Mouse (Mus musculus) MEL-GATA-1-ER (cell line): ENCODE measurements at regions not wholly inside any gene's neighbourhood (a gene's known extent, or its start where the extent isn't known, plus 50 kb on each side); places are given as distances from the start of the nearest gene placed in this dataset.

Experiments
- DNase-seq: peaks from one replicate; pipeline ENCODE4 v3.0.0-alpha.2; 2012; ENCODE audit warnings: low read depth; ENCODE audit errors: extremely low read depth

GRCm38 (mm10) chr3:57228400-57228799 is 73.4 kb downstream of the Tm4sf1 start:
- DNase-seq, result no peak

GRCm38 (mm10) chr3:57223773-57224172 is 78.0 kb downstream of the Tm4sf1 start:
- DNase-seq, result no peak

DNA sequence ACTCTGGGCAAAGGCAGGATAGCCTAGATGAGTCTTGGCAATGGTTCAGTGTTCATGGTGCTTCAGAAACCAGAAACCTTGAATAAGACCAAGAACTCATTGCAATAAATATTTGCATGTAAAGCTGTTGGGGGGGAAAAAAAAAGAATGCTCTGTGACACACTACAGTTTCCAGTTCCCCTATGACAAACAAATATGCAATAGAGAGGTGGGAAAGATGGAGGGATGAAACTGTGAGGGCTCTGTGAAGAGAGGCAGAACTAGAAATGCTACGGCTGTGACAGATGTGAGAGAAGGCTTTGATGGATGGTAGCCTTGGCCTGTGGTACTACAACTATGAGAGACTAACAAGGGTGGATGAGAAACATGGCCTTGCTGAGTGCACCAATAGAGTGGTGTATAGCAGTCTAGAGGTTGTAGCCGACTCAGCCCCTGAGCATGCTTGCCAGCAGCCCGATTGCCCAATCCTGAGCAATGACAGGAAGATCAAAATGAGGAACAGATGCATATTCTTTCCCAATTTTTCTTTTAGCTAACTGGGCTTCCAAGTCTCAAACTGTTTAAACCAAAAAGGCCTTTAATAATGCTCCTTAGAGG is 79.4 kb downstream of the Tm4sf1 start:
- DNase-seq, result no peak

DNA sequence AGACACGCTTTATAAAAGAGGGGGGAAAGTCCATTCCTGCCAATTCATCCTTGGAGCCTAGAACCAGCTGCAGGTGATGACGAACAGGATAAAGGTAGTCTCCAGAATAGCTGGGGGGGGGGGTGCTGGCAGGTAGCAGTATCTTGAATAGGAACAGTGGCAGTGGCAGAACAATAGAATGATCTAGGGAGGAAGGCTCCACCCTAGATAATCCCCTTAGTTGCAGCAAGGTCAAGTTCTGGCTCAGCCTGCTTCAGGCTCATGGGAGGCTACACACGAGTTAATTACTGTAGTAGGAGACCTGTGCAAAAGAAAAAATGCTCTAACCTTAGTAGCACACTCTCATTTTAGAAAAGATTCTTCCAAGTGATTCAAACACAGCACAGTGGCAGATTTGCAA is 83.4 kb downstream of the Tm4sf1 start:
- DNase-seq, result no peak

DNA sequence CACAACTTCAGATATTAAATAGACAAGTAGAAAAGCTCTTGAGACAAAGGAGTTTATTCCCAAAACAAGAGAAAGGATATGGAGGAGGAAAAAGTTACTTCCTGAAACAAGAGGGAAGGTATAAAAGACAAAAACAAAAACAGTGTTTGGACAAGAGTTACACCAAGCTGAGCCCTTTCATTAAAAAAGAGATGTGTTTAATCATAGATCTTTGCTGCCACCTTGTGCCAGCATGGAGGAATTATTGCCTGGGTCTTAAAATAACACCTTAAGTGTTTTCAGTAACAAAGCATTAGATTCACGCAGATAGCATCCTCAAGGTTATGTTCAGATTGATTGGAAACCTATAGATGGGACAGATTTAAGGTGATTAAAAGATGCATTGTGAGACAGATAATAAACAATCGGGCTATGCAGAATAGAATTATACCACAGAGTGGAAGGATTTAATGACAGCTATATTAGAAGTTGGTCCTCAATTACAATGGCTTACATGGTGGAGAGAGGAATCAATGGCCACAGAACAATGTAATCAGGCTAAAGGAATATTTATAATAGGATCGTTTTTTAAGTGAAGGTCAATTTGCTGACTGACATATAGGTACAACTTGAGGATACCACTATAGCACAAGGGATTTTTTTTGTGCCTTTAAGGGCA is 97.6 kb downstream of the Tm4sf1 start:
- DNase-seq, result peak; percentile 7

DNA sequence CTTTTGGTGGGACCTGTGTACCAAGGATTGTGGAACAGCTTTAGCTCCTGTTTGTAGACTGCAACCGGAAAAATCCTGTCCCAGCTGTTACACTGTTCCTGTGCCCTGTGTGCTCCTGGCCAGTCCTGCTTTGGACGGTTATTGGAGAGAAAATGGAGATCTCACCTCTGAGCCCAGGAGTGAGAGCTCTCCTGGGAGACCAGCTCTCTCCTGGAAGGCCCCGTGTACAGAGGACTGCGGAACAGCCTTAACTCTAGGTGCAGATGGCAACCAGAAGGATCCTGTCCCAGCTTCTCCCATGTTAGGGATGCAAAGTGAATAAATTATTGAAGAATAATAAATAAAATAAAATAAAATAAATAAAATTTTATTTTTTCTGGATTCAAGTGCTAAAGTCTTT is 98.4 kb downstream of the Tm4sf1 start:
- DNase-seq, result no peak

DNA sequence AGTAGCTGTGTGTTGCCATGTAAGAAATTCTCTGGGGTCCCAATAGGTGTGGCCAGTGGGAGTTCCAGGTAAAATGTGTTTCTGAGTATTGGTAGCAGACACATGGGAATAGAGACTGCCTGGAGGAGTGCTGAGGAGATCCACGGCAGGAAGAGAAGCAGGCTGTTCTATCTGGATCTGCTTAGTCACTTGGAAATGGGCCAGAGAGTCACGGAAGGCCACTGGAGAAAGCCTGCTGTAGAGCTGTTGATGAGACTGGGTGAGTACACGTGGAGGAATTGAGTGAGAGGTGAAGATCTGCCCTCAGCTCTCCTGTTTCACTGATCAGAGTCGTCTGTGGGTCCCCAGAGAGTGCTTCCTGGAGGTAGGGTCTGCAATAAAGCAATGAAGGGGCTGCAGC is 120.2 kb downstream of the Tm4sf1 start:
- no peak for DNase-seq

DNA sequence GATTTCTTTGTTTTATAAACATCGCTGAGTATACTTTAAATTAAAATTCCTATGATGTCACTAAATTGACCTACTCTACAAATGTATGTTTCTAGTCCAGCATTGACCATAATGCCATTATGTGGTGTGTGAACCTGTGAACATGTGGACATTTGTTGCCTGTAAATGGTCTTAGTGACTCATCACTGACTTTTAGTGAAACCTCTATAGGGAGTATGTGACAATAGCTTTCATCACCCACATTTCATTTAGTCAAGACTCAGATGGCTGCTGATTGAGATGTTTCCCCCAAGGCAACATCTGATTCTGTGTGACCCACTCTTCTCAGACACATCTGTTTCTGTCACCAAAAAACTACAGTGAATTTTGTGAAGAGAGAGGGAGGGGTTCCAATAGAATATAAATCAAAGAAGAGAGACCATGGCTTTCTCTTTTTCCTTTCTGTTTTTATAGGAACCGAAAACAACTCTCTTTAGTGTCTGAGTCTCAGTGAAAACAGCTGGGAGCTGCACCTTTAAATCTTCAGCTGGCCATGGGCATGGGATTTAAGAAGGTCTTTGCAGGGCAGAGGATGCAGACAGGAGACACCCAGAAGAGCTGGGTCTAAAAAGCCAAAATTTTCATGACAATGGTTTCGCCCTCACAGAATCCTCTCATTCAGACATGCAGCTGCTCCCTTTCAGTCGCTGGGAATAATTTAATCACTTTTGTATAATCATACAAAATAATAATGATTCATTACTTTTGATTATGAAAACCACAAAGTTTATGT is 148.4 kb downstream of the Tm4sf1 start:
- DNase-seq, result no peak

- no peak for DNase-seq
Measured at GRCm38 (mm10) chr3:57149156-57149555, 152.6 kb downstream of the Tm4sf1 start.

GRCm38 (mm10) chr3:57136847-57137246 is 164.9 kb downstream of the Tm4sf1 start:
- DNase-seq, result no peak

GRCm38 (mm10) chr3:57128606-57129005 is 173.2 kb downstream of the Tm4sf1 start:
- no peak for DNase-seq

DNA sequence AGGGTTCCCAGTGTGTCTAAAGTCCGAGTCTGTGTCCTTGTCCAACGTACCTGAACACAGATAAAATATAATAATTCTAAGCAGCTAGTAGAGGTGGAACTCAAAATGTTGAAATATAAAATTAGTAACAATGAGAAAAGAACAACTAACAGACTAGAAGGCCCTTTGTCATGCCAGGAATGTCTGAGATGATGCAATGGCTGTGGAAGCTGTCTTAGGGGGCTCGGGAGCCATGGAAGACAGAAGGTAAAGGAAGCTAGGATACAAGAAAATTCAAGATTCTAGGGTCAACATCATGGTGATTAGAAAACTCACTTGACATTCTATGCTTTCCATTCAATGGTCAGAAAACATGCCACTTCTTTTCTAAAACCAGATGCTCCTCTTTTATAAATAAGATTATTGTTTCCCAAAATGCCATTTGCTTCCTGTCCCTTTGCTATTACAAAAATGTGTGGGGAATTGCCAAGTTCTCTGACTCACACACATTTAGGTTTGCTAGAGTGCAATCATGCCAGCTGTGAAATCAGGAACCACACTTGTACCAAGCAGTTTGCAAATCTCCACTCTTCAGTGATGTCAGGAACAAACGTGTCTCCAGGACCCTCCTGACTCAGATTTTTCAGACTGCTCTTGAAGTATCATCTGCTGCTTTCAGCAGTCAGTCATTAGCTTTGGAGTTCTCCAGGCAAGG is 175.8 kb downstream of the Tm4sf1 start:
- no peak for DNase-seq

- no peak for DNase-seq
Measured at GRCm38 (mm10) chr3:57118016-57118415, 183.8 kb downstream of the Tm4sf1 start.

GRCm38 (mm10) chr3:57102254-57102653 is 199.5 kb downstream of the Tm4sf1 start:
- DNase-seq, result no peak

- DNase-seq, result no peak
Measured at GRCm38 (mm10) chr3:57100515-57100914, 201.3 kb downstream of the Tm4sf1 start.

GRCm38 (mm10) chr3:57094936-57095335 is 206.9 kb downstream of the Tm4sf1 start:
- no peak for DNase-seq

- no peak for DNase-seq
Measured at GRCm38 (mm10) chr3:57093201-57093940, 208.4 kb downstream of the Tm4sf1 start.

- DNase-seq, result no peak
Measured at GRCm38 (mm10) chr3:57074516-57074915, 227.3 kb downstream of the Tm4sf1 start.

GRCm38 (mm10) chr3:57073962-57074506 is 227.8 kb downstream of the Tm4sf1 start:
- DNase-seq, result no peak

- no peak for DNase-seq
Measured at GRCm38 (mm10) chr3:57033021-57033420, 268.8 kb downstream of the Tm4sf1 start.

GRCm38 (mm10) chr3:57018171-57018570 is 283.6 kb downstream of the Tm4sf1 start:
- no peak for DNase-seq
